Mouse (Mus musculus): ENCODE results near the gene Hap1.
A peak's percentile ranks its signal among the peaks of the same experiment; 100 is the strongest.

DNA sequence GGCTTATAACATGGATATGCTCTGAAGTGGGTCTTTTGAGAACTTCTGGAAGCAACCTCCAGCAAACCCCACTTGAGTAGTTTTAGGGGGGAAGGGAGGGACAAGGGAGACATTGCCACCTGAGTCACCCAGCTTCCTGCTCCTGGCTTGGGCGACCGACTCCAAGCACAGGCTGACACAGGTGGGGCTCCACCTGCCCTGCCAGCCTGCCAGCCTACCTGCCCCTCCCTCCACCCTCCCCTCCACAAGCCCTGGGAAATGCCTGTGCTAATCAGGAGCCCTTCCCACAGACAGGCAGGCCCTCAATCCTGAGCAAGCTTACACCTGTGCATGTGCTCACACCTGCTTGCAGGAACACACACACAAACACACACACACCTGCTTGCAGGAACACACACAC is 46.8 kb upstream of the Hap1 start:
- TF ChIP-seq POLR2A (IDR thresholded peaks at IDR 0.05; ENCODE audit: insufficient read length, low read depth) (no peak), CEBPB (IDR thresholded peaks at IDR 0.05; ENCODE audit: insufficient read depth, poor library complexity, severe bottlenecking) (no peak), MYOG (IDR thresholded peaks at IDR 0.05; ENCODE audit: control insufficient read depth in 1 of 3, insufficient read depth in 1 of 3, insufficient read length in 2 of 3, low read depth in 2 of 3) (peak in 1 of 3 experiments; percentile 40), TCF3 (IDR thresholded peaks at IDR 0.05; ENCODE audit: insufficient read length, low read depth) (no peak), USF1 (IDR thresholded peaks at IDR 0.05; ENCODE audit: low read depth) (no peak), SRF (IDR thresholded peaks at IDR 0.05; ENCODE audit: control insufficient read depth, insufficient read length, low read depth) (no peak)
